Mouse (Mus musculus) testis, adult 2 months (tissue): Measurements from ENCODE around the gene Pigf.

Source experiments
- CTCF ChIP-seq: fragments of 200-500 bp; IDR thresholded peaks from 2 replicates; pipeline ENCODE4 v1.5.1; 2012; ENCODE audit warnings: low read depth, mild to moderate bottlenecking, inconsistent platforms, low read length, moderate library complexity; ENCODE audit not compliant: control insufficient read depth, insufficient read depth, insufficient replicate concordance
- POLR2A ChIP-seq: fragments of 200-500 bp; IDR thresholded peaks from 2 replicates; pipeline ENCODE4 v1.6.1; 2012; ENCODE audit warnings: low read depth, mild to moderate bottlenecking, inconsistent platforms, low read length, moderate library complexity; ENCODE audit not compliant: control insufficient read depth

GRCm38 (mm10) chr17:86981205-86981604, 44.0 kb downstream of the Pigf start:
- TF ChIP-seq POLR2A (no peak), CTCF (no peak)
